Mouse (Mus musculus) spleen, adult 2 months (tissue): ENCODE results near the gene Stfa2l1.

Experiments
- CTCF ChIP-seq: fragments of 200-500 bp; IDR thresholded peaks from 2 replicates; pipeline ENCODE4 v1.5.1; 2011; ENCODE audit warnings: mild to moderate bottlenecking, inconsistent platforms; ENCODE audit not compliant: insufficient read depth, insufficient read length, insufficient replicate concordance; ENCODE audit errors: extremely low read depth
- POLR2A ChIP-seq: fragments of 200-500 bp; IDR thresholded peaks from 2 replicates; pipeline ENCODE4 v1.6.1; 2011; ENCODE audit warnings: low read depth, low read length, inconsistent platforms

GRCm38 (mm10) chr16:36199226-36199625 lies 42.6 kb downstream of the Stfa2l1 start:
- TF ChIP-seq CTCF (no peak), POLR2A (no peak)
